Mouse (Mus musculus): ENCODE results near the gene Ankrd23. TPM values are rescaled to one million over a fixed set of nuclear protein-coding genes. Genes with fewer than 3 reads are reported as not detected.
A peak's percentile ranks its signal among the peaks of the same experiment; 100 is the strongest.

The Ankrd23 gene
- polyA plus RNA-seq, 2 experiments, result 11.6 to 27.4 TPM

DNA sequence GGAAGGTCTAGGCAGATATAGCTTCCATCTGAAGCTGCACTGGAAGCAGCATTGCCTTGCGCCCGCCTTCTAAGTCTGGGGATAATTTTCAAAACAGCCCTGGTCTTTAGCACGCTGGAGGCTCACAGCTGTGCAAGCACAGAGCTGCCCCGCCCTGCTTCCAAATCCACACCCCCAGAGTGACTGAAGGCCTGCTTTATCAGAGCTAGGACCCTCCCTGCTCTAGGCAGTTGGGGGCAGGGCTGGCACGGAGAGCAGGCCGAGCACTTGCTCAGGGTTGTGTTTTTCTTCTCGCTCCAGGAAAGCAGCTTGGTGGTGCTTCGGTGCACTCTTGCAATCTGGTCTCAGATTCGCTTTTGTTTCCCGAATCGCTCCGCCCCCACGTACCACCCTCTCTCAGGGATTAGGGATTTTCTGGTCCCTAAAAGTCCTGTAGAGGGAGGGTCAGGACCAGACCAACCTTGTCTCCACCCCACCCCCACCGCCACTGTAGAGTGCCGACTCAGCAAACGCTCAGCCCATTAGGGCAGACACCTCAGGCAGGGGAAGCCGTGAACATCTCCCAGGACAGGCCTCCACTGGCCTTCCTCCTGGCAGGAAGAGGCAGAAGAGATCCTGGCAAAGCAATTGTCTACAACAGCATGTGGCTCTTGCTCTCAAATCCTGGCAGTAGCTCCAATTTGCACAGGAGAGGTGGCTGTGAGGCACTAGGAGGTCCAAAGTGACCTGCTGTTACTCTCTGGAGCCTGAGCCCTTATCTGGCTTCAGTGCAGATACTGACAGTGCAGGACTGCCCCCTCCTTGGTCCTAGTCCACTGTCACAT is 43.9 kb upstream of the Ankrd23 start:
- DNase-seq (ENCODE audit: low spot score), result peak; percentile 81
- peak overlapping the region; percentile 18 for H3K4me3 ChIP-seq (replicated peaks; ENCODE audit: low read length)
- ATAC-seq (ENCODE audit: low FRiP score, low read depth), result peak; percentile 94
- peaks cover 27% of the 10 kb centered on the region for H3K4me1 ChIP-seq (ENCODE audit: control insufficient read depth, insufficient read depth, low read length)
- H3K36me3 ChIP-seq (ENCODE audit: control insufficient read depth, insufficient read depth, low read length), result no peaks in the 10 kb centered on the region
- H3K9me3 ChIP-seq (ENCODE audit: control insufficient read depth, low read length), result no peaks in the 10 kb centered on the region
- H3K4me2 ChIP-seq (replicated peaks; ENCODE audit: low read depth, low read length, severe bottlenecking), result peak overlapping the region; percentile 41
- 0% methylated on average over 17 of the region's 17 CpGs for WGBS
- peak overlapping the region; percentile 82 for H3K27ac ChIP-seq (replicated peaks; ENCODE audit: low read depth, low read length)
- no peak for TF ChIP-seq POLR2A (IDR thresholded peaks at IDR 0.05; ENCODE audit: borderline replicate concordance, extremely low read depth, insufficient read depth, insufficient read length)
- no peaks in the 10 kb centered on the region for H3K27me3 ChIP-seq (ENCODE audit: control insufficient read depth, insufficient read depth, low read length)
- peak overlapping the region; percentile 41; the same call in 1 of the 2 replicates for H3K9ac ChIP-seq (ENCODE audit: low read depth, low read length, severe bottlenecking)

- H3K4me1 ChIP-seq (ENCODE audit: control insufficient read depth, insufficient read depth, low read length), result peaks cover 27% of the 10 kb centered on the region
- H3K36me3 ChIP-seq (ENCODE audit: control insufficient read depth, insufficient read depth, low read length), result no peaks in the 10 kb centered on the region
- H3K4me3 ChIP-seq (replicated peaks; ENCODE audit: low read length), result peak overlapping the region; percentile 18; the same call in 1 of the 2 replicates
- peak overlapping the region; percentile 82 for H3K27ac ChIP-seq (replicated peaks; ENCODE audit: low read depth, low read length)
- 25% methylated on average over 6 of the region's 6 CpGs for WGBS
- TF ChIP-seq POLR2A (IDR thresholded peaks at IDR 0.05; ENCODE audit: borderline replicate concordance, extremely low read depth, insufficient read depth, insufficient read length), result no peak
- peak overlapping the region; percentile 41 for H3K4me2 ChIP-seq (replicated peaks; ENCODE audit: low read depth, low read length, severe bottlenecking)
- no peaks in the 10 kb centered on the region for H3K9me3 ChIP-seq (ENCODE audit: control insufficient read depth, low read length)
- peak overlapping the region; percentile 41; the same call in 1 of the 2 replicates for H3K9ac ChIP-seq (ENCODE audit: low read depth, low read length, severe bottlenecking)
- no peak for DNase-seq (ENCODE audit: low spot score)
- ATAC-seq (ENCODE audit: low FRiP score, low read depth), result peak; percentile 60
- no peaks in the 10 kb centered on the region for H3K27me3 ChIP-seq (ENCODE audit: control insufficient read depth, insufficient read depth, low read length)
Observed at GRCm38 (mm10) chr1:36579974-36580383, 43.3 kb upstream of the Ankrd23 start.

DNA sequence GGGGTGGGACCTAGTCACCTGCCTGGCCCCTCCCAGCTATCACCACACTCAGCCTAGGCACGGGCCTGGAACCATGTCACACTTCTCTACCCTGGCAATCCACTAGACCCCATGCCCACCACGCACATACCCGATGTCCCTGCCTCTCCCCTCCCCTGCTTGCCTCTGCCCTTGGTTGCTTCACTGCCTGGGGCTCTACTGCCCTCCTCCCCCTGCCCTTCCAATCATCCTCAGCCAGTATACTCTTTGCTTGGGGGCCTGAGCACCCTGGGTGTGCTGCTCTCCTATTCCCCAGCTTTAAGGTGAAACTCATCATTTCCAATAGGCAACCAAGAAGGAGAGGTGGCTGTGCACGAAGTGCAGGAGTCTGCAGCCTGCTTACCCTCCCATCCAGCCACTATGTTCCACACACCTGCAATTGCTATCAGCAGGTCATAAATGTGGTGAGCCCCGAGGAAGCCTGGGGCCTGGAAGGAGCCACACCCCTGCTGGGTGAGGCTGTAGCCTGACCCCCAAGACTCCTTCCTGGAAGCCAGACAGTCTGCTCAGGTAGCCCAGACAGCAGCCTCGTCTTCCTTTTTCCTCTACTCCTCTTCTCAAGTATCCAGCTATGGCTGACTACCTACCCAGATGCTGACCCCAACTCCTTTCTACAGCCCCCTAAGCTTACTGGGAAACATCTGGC is 40.5 kb upstream of the Ankrd23 start:
- Histone ChIP-seq H3K4me2 (replicated peaks; ENCODE audit: low read depth, low read length, severe bottlenecking) (no peak overlapping the region), H3K27ac (replicated peaks; ENCODE audit: low read depth, low read length) (no peak overlapping the region), H3K4me3 (replicated peaks; ENCODE audit: low read length) (no peak overlapping the region), H3K9me3 (ENCODE audit: control insufficient read depth, low read length) (no peaks in the 10 kb centered on the region), H3K27me3 (ENCODE audit: control insufficient read depth, insufficient read depth, low read length) (no peaks in the 10 kb centered on the region), H3K36me3 (ENCODE audit: control insufficient read depth, insufficient read depth, low read length) (no peaks in the 10 kb centered on the region), H3K4me1 (ENCODE audit: control insufficient read depth, insufficient read depth, low read length) (peaks cover 36% of the 10 kb centered on the region), H3K9ac (ENCODE audit: low read depth, low read length, severe bottlenecking) (no peak overlapping the region)
- no peak for ATAC-seq (ENCODE audit: low FRiP score, low read depth)
- no peak for TF ChIP-seq POLR2A (IDR thresholded peaks at IDR 0.05; ENCODE audit: borderline replicate concordance, extremely low read depth, insufficient read depth, insufficient read length)
- no peak for DNase-seq (ENCODE audit: low spot score)
- WGBS, result 28% methylated on average over 4 of the region's 6 CpGs

- no peak overlapping the region for H3K4me3 ChIP-seq (replicated peaks; ENCODE audit: low read length)
- no peak overlapping the region for H3K27ac ChIP-seq (replicated peaks; ENCODE audit: low read depth, low read length)
- 57% methylated on average over 6 of the region's 6 CpGs for WGBS
- no peak for ATAC-seq (ENCODE audit: low FRiP score, low read depth)
- H3K9ac ChIP-seq (ENCODE audit: low read depth, low read length, severe bottlenecking), result no peak overlapping the region
- H3K27me3 ChIP-seq (ENCODE audit: control insufficient read depth, insufficient read depth, low read length), result no peaks in the 10 kb centered on the region
- no peak for DNase-seq (ENCODE audit: low spot score)
- peaks cover 26% of the 10 kb centered on the region for H3K4me1 ChIP-seq (ENCODE audit: control insufficient read depth, insufficient read depth, low read length)
- H3K9me3 ChIP-seq (ENCODE audit: control insufficient read depth, low read length), result no peaks in the 10 kb centered on the region
- no peak for TF ChIP-seq POLR2A (IDR thresholded peaks at IDR 0.05; ENCODE audit: borderline replicate concordance, extremely low read depth, insufficient read depth, insufficient read length)
- no peaks in the 10 kb centered on the region for H3K36me3 ChIP-seq (ENCODE audit: control insufficient read depth, insufficient read depth, low read length)
- no peak overlapping the region for H3K4me2 ChIP-seq (replicated peaks; ENCODE audit: low read depth, low read length, severe bottlenecking)
Observed at GRCm38 (mm10) chr1:36575347-36575746, 38.7 kb upstream of the Ankrd23 start.

GRCm38 (mm10) chr1:36574196-36574955 is 37.7 kb upstream of the Ankrd23 start:
- no peak overlapping the region for H3K4me2 ChIP-seq (replicated peaks; ENCODE audit: low read depth, low read length, severe bottlenecking)
- no peak for TF ChIP-seq POLR2A (IDR thresholded peaks at IDR 0.05; ENCODE audit: borderline replicate concordance, extremely low read depth, insufficient read depth, insufficient read length)
- no peaks in the 10 kb centered on the region for H3K36me3 ChIP-seq (ENCODE audit: control insufficient read depth, insufficient read depth, low read length)
- DNase-seq (ENCODE audit: low spot score), result no peak
- no peaks in the 10 kb centered on the region for H3K27me3 ChIP-seq (ENCODE audit: control insufficient read depth, insufficient read depth, low read length)
- no peaks in the 10 kb centered on the region for H3K9me3 ChIP-seq (ENCODE audit: control insufficient read depth, low read length)
- ATAC-seq (ENCODE audit: low FRiP score, low read depth), result no peak
- H3K9ac ChIP-seq (ENCODE audit: low read depth, low read length, severe bottlenecking), result no peak overlapping the region
- WGBS, result 70% methylated on average over 5 of the region's 5 CpGs
- H3K4me1 ChIP-seq (ENCODE audit: control insufficient read depth, insufficient read depth, low read length), result peaks cover 16% of the 10 kb centered on the region
- H3K27ac ChIP-seq (replicated peaks; ENCODE audit: low read depth, low read length), result no peak overlapping the region
- H3K4me3 ChIP-seq (replicated peaks; ENCODE audit: low read length), result no peak overlapping the region

Measured in limb, embryonic 14.5 days (tissue).